Mouse (Mus musculus): ENCODE data around the gene Frmpd4. TPM values are rescaled to one million over a fixed set of nuclear protein-coding genes. Genes with fewer than 3 reads are reported as not detected.

The Frmpd4 gene
- polyA plus RNA-seq, 1 experiment = not detected

DNA sequence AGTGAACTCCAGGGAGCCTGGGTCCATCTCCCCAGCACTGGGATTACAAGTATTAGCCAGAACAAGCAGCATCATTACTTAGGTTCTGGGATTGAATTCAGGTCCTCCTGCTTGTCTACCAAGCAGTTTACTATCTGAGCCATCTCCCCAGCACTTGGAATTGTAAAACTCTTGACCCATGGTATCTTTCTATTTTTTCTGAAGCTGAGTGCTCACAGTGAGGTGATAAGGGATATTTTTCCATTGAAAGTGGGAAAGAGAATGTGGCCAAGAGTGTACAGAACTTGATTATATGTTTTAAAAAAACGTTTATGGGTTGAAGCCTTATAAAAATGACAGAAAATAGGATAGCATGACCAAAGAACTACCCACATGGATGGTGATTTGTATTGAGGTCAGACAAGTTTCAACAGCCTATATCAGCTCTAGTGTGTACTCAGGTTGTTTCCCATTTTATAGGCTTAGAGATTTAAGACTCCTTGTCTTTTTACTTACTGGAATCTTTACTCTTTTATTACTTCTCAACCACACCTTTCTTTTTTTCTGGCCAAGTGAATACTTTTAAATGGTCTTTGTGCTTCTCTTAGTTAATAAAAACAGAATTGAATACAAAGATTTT, 1085.3 kb downstream of the Frmpd4 start:
- H3K4me3 ChIP-seq (ENCODE audit: control insufficient read depth, low read depth, low read length) = no peak overlapping the region
- H3K4me1 ChIP-seq (ENCODE audit: control insufficient read depth, insufficient read depth, low read length) = no peaks in the 10 kb centered on the region
- TF ChIP-seq CTCF (IDR thresholded peaks at IDR 0.05; ENCODE audit: control insufficient read depth, insufficient read depth, insufficient replicate concordance, low read depth, low read length) (no peak), POLR2A (IDR thresholded peaks at IDR 0.05; ENCODE audit: control insufficient read depth, low read depth, low read length) (no peak)
- no peak overlapping the region for H3K27ac ChIP-seq (ENCODE audit: control insufficient read depth, insufficient read depth, low read depth, low read length)
- H3K27me3 ChIP-seq (ENCODE audit: control insufficient read depth, insufficient read depth, low read length) = no peaks in the 10 kb centered on the region
- no peaks in the 10 kb centered on the region for H3K36me3 ChIP-seq (ENCODE audit: control insufficient read depth, insufficient read depth, low read length)

DNA sequence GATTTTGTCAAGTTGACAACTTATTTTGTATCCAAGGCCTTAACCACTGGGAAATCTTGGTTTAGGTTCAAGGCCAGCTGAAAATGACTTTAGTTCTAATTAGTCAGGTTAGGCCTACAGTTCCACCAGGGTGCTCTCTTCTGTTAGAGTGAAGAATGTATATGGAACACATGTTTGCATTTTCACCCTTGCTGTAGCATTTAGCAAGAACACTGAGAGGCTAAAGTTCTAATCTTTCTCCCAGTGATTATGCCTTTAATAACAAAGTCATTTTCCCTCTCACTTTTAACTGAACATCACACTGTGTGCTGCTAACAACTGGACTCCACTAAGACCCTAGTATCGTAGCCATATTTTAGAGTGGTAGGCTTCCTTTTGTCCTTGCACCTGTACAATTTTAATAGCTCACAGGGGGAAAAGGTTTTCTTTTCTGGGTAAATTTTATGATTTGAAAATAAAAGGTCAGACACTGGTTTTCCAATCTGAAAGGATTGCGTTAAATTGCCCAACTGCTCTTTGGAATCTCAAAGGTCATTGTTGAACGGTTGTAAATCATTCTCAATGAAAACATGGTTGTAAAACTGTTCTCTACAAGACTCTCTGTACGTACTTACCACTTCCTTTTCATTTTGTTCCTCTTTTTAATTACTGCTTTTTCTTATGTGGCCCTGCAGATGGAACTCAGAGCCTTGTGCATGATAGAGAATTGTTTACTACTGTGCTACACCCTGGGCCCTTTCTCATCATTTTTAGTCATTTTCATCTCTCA, 1093.4 kb downstream of the Frmpd4 start:
- H3K4me3 ChIP-seq (ENCODE audit: control insufficient read depth, low read depth, low read length) = no peak overlapping the region
- TF ChIP-seq POLR2A (IDR thresholded peaks at IDR 0.05; ENCODE audit: control insufficient read depth, low read depth, low read length) (no peak), CTCF (IDR thresholded peaks at IDR 0.05; ENCODE audit: control insufficient read depth, insufficient read depth, insufficient replicate concordance, low read depth, low read length) (no peak)
- no peaks in the 10 kb centered on the region for H3K4me1 ChIP-seq (ENCODE audit: control insufficient read depth, insufficient read depth, low read length)
- no peaks in the 10 kb centered on the region for H3K36me3 ChIP-seq (ENCODE audit: control insufficient read depth, insufficient read depth, low read length)
- no peak overlapping the region for H3K27ac ChIP-seq (ENCODE audit: control insufficient read depth, insufficient read depth, low read depth, low read length)
- no peaks in the 10 kb centered on the region for H3K27me3 ChIP-seq (ENCODE audit: control insufficient read depth, insufficient read depth, low read length)

DNA sequence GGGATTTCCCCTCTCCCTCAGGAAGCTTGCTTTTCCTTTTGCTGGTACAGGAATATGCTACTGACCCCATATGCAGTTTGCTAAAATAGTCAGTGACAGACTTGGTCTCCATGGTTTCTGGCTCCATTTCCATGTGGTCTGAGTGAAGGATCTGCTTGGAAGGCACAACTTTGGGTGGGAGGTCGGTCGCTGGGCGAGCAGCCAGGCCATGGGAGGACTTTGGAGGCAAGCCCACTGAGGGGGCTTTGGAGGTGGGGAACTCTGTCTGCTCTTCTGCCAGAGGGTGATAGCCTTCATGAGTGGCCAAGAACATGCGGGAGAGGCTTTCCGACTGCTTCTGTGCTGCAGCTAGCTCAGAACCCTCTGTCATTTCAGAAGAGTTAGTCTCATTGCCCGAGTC, 1099.4 kb downstream of the Frmpd4 start:
- no peaks in the 10 kb centered on the region for H3K36me3 ChIP-seq (ENCODE audit: control insufficient read depth, insufficient read depth, low read length)
- no peaks in the 10 kb centered on the region for H3K27me3 ChIP-seq (ENCODE audit: control insufficient read depth, insufficient read depth, low read length)
- no peak overlapping the region for H3K27ac ChIP-seq (ENCODE audit: control insufficient read depth, insufficient read depth, low read depth, low read length)
- no peak overlapping the region for H3K4me3 ChIP-seq (ENCODE audit: control insufficient read depth, low read depth, low read length)
- no peak for TF ChIP-seq POLR2A (IDR thresholded peaks at IDR 0.05; ENCODE audit: control insufficient read depth, low read depth, low read length)
- TF ChIP-seq CTCF (IDR thresholded peaks at IDR 0.05; ENCODE audit: control insufficient read depth, insufficient read depth, insufficient replicate concordance, low read depth, low read length) = no peak
- H3K4me1 ChIP-seq (ENCODE audit: control insufficient read depth, insufficient read depth, low read length) = no peaks in the 10 kb centered on the region

DNA sequence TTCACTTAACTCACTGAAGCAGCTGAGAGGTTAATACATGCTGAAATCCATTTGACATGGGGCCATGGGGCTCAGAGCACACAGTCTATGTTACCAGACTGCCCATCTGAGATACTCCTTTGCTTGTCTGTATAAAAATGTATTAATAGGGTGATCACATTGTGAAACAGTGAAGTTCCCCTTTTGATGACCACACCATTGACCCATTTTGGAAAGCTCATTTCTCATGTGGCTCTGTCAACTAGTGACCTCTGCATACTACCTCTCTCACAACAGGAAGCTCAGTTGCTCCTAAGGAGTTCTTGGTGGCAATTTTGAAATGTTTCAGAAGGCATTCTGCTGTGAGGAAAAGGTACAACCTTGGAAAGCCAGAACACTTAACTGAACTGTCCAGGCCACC, 1142.1 kb downstream of the Frmpd4 start:
- H3K27ac ChIP-seq (ENCODE audit: control insufficient read depth, insufficient read depth, low read depth, low read length) = no peak overlapping the region
- H3K4me1 ChIP-seq (ENCODE audit: control insufficient read depth, insufficient read depth, low read length) = no peaks in the 10 kb centered on the region
- TF ChIP-seq CTCF (IDR thresholded peaks at IDR 0.05; ENCODE audit: control insufficient read depth, insufficient read depth, insufficient replicate concordance, low read depth, low read length) (no peak), POLR2A (IDR thresholded peaks at IDR 0.05; ENCODE audit: control insufficient read depth, low read depth, low read length) (no peak)
- no peak overlapping the region for H3K4me3 ChIP-seq (ENCODE audit: control insufficient read depth, low read depth, low read length)
- no peaks in the 10 kb centered on the region for H3K27me3 ChIP-seq (ENCODE audit: control insufficient read depth, insufficient read depth, low read length)
- no peaks in the 10 kb centered on the region for H3K36me3 ChIP-seq (ENCODE audit: control insufficient read depth, insufficient read depth, low read length)

DNA sequence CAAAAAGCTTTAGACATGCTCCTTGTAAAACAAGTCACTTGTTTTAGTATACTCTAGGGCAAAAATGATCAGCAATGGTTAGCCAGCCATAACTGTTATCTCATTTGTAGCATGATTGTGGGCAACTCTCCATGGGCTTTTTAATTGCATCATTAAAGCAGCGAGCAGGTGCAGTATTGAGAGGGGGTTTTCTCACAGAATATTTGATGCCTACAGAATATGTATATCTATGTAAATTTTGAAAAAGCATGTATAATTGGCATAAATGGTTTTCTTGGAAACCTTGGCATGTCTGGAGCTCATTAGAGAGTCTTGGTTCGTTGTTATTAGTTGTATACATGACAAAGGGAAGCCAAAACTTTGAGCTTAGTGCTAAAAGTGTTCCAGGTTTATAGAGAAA, 1143.1 kb downstream of the Frmpd4 start:
- TF ChIP-seq POLR2A (IDR thresholded peaks at IDR 0.05; ENCODE audit: control insufficient read depth, low read depth, low read length) (no peak), CTCF (IDR thresholded peaks at IDR 0.05; ENCODE audit: control insufficient read depth, insufficient read depth, insufficient replicate concordance, low read depth, low read length) (no peak)
- Histone ChIP-seq H3K4me1 (ENCODE audit: control insufficient read depth, insufficient read depth, low read length) (no peaks in the 10 kb centered on the region), H3K27me3 (ENCODE audit: control insufficient read depth, insufficient read depth, low read length) (no peaks in the 10 kb centered on the region), H3K36me3 (ENCODE audit: control insufficient read depth, insufficient read depth, low read length) (no peaks in the 10 kb centered on the region), H3K4me3 (ENCODE audit: control insufficient read depth, low read depth, low read length) (no peak overlapping the region), H3K27ac (ENCODE audit: control insufficient read depth, insufficient read depth, low read depth, low read length) (no peak overlapping the region)

Other genes with a start within 250 kb of the Frmpd4 start
- gene Msl3, start 96.7 kb upstream of the Frmpd4 start, polyA plus RNA-seq (2012; rRNA removed) = 6.6 and 7.0 TPM in 2 replicates
- gene Arhgap6, start 217.9 kb upstream of the Frmpd4 start, polyA plus RNA-seq (2012; rRNA removed) = 0.07 and 0.12 TPM in 2 replicates